Mouse (Mus musculus): Measurements from ENCODE around the gene Tube1.
"Not testable (repeated sequence)": the region's sequence is repeated elsewhere in the genome, so short reads cannot be mapped to it uniquely, and the experiment has no call there.

The Tube1 gene

DNA sequence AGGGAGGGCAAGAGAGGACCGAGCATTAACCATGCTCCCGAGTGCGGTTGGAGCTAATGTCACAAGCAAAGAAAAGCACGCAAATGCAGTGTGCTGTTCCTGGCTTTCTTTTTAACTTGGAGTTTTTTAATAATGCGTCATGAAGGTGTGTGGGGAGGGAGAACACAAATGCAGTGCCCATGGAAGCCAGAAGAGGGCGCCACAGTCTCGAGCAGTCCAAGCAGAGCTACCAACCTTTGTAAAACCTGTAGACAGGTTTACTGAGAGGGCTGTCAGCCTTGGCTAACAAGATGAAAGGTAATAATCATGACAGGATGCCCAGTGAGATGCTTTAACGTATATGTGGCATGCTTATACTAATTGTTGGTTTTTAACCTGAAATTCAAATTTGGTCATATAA lies 36.4 kb downstream of the Tube1 start:
- DNase-seq = peak; percentile 68

DNA sequence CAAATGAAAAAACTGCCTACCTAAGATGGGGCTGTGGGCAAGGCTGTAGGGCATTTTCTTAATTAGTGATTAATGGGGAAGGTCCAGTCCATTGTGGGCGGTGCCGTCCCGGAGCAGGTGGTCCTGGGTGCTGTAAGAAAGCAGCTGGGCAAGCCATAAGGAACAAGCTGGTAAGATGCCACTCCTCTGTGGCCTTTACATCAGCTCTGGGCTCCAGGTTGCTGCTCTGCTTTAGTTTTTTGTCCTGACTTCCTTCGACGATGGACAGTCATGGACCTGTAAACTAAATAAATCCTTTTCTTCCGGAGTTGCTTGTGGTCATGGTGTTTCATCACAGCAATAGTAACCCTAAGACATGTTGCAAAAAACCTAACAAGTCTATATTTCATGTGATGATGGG lies 36.9 kb downstream of the Tube1 start:
- peak; percentile 34 for DNase-seq

DNA sequence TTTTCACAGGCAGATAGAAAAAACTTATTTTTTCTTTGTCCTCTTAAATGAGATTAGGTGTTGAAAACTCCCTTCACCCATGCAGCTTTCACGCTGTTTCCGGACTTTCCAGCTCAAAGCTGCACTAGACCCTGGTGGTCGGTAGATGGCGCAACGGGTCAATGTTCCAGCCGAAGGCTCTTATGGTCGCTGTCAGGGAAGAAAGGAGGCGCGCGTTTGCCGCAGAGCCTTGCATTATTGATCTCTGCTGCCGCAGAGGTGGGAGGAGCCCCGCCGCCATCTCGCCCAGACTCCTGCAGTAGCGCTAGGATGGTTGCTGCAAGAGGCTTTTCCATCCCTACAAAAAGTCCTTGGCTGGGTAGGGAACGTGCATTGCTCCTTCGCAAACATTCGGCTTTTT lies 37.4 kb downstream of the Tube1 start:
- DNase-seq = peak; percentile 94

DNA sequence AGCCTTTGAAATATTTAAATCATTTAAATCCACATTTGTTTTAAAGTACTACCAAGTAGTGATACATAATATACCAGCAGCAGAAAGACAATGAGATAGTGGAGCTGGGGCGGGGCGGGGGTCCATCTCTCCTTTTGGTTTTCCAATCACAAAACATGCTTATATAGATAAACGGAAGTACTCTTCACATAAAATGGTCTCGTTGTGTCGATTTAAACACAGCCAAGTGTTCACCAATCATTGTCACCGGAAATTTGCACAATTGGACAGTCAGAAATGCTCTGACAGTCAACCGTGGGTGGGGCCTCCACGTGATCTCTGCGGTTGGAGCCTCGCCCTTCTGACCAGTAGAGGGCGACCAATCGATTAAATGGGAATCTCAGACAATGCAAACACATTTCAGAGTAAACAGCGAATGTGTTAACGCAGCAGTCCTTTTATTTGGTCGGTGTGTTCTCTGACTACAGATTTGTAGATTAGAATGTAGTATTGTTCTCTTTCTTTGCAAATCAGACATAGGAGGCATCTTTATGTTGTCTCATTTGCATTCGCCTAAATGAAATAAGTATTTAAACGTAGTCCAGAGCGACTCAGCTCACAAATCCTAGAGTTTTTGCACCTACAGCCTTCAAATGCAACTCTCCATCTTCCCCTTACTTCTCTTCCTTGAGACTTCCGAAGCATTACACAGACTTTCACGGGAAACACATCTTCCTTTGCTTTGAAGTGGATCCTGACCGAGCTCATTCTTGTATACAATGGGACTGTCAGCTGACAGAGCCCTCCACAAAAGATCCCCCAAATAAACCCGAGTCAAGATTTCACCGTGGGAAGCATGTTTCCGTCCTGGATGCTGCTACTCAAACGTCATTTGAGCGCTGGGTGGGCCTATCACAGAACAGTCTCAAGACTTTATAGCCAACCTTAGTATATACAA lies 38.1 kb downstream of the Tube1 start:
- DNase-seq = peak; percentile 94

DNA sequence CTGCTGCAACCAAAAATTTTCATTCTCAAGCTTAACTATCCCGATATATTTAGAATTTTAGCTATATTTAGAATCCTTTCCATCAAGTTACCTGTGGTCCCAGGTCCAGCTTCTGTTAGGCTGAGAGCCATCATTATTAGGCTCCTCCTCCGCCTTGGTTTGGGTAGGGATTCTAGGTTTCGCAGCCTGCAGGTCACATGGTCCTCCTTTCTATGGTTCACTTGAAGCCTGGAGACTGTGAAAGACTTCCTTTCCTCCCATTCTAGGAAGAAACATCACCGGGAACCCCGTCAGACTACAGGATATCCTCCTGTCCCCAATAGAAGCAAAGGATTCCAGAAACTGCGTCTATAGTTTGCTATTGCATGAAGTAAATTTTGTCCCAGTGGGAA lies 38.8 kb downstream of the Tube1 start:
- no peak for DNase-seq

DNA sequence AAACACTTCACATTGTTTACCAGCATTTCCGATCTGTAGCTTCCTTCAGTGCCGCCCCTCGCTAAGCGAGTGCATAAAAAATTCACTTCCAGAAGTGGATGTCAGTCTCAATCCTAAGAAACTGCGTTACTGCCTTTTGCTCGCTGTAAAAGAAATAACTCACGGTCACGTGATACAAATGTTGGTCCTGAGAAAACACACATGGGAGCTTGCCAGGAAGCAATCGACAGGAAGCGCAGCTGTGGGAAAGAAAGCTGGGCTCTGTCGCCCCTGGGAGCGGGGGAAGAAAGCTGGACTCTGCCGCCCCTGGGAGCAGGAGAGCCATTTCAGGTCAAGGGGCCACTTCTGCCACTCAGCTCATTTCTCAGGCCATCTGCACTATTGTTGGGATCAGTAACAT lies 39.3 kb downstream of the Tube1 start:
- peak; percentile 44 for DNase-seq

DNA sequence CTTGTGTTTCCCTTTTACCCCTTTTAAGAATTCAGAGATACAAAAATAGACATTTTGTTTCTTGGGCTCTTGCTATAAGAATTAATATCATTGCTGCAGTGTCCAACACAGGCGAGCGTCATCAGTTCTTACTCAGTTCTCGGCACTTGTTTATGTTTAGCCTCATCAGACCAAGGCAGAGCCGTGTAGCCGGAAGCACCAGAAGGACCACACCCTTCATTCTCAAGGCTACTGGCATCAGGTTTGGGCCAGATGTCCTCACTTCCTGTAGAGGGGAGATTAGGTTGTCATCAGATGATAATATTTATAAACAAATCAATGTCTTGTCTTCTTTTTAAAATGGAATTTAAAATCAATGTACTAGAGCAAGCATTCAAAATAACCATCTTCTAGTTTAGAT lies 43.2 kb downstream of the Tube1 start:
- DNase-seq = no peak

DNA sequence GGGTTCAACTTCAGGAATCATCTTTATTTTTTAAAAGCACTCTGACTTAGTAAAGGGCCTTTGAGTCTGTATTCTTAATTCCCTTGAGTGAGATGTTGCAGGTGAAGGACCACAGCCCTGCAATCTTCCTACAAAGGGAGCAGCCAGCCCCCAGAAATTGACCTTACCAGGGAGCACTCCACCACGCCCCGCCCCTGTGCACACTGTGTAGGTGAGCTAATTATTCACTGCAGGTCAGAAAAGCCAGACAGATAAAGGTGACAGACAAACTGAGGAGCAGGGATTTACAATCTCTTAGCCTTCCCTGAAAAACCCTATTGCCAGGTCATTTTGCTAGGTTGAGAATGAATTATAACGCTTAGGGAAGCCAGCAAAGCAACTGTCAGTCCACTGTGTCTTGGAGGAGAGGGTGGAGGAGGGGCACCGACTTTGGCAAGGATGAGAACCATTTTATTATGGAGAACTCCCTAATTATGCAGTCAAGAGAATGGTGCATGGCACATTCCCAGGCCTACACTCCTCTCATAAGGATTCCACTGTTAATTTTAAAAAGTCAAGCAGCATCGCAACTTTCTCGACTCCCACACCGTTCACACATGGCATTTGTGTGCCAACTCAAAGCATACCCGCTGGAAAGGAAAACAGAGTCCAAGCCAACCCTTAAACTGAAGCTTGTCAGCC lies 51.2 kb downstream of the Tube1 start:
- no peak for DNase-seq

DNA sequence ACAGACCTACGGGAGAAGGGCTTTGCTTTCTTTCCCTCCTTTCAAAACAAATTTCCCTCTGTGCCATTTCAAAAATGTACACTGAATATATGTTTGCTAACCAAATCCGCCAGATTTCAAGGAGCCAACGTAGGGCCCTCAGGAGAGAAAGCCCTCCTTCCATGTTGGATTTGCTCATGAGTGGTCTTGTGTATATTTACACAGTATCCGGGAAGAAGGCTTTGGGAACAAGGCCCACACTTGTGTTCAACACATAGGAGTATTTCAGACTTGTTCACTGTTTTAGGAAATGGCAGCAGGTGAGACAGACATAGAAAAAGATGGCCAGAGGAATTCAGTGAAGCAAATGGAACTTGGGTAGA lies 51.8 kb downstream of the Tube1 start:
- DNase-seq = no peak

DNA sequence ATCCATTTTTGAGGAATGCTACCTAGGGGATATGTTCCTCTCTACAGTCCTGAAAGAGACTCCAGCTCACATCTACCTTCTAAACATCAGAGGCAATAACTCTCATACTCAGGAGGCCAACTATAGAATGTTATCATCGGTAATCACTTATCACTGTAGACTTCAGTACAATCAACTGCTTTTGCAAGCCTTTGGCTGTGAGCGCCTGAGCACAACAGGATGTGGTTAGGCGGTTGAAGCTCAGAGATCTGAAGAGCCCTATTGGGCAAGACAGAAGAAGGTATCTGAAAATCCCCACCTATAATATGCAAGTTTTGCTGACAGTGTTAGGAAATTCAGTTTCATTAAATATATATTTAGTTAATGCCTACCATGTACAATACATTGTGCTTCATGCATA lies 58.9 kb downstream of the Tube1 start:
- DNase-seq = no peak

DNA sequence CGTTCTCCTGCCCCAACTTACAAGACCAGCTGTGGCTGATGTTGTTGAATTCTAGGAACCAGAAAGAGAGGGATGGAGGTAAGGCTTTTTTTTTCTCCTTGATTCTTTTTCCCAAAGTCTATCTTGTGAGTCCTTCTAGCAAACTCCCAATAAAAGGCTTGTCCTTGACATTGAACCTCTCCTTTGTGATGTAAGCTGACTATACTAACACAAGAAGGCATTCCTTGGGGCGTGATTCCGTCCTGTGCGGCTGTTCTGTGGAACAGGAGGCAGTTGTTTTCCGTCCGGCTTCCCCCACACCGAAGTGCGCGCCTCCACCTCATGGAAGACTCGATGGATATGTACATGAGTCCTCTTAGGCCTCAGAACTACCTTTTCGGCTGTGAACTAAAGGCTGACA lies 64.4 kb downstream of the Tube1 start:
- not testable (repeated sequence) for DNase-seq
